Mouse (Mus musculus): ENCODE results near the gene Sp140.
"Not testable (repeated sequence)": the region's sequence is repeated elsewhere in the genome, so short reads cannot be mapped to it uniquely, and the experiment has no call there.

- TF ChIP-seq GATA1, TAL1 (IDR thresholded peaks at IDR 0.05; ENCODE audit: low read length): not testable (repeated sequence)
Observed at GRCm38 (mm10) chr1:85598271-85599012, 1.7 kb upstream of the Sp140 start, which contains the start of gene Sp110.

Measured in erythroblast, embryonic 14.5 days (primary cell).